ENCODE assay signal across 10 mouse cellular contexts in genomic region chr15:78836086-78836621, GRCm38 (mm10). TPM values are rescaled to one million over a fixed set of nuclear protein-coding genes. Genes with fewer than 3 reads are reported as not detected.
A peak's percentile ranks its signal among the peaks of the same experiment; 100 is the strongest.
DNase-seq lines count a peak whose midpoint lies in the region; ATAC-seq and TF ChIP-seq lines count a peak whose summit lies in the region.
"Had no signal": no experiment of that assay in that cellular context is flagged by ENCODE, and none has a peak within 500 bp of the region (broad histone marks: within the 10 kb centered on the region; RNA-seq: fewer than 3 reads in every experiment).

No protein-coding gene starts in this region.

- intact Hi-C loops in heart, adult 2 months (cut with DNase I), result loop anchor here (2.0 kb wide), 1 partner anchor 49 kb away; no protein-coding TSS in a partner anchor

- TF ChIP-seq CTCF in layer of hippocampus, adult 2 months (conservative IDR thresholded peaks at IDR 0.05), result no peak
- no peak for TF ChIP-seq CTCF in heart, adult 2 months (IDR thresholded peaks at IDR 0.05)
- TF ChIP-seq CTCF in lung, adult 2 months (IDR thresholded peaks at IDR 0.05; ENCODE audit: insufficient read depth, low read length), result no peak

- peak; percentile 55; the same call in 1 of the 2 replicates for TF ChIP-seq POLR2A in heart, adult 2 months (IDR thresholded peaks at IDR 0.05; ENCODE audit: insufficient read depth, low read depth, low read length)
- no peak for TF ChIP-seq POLR2A in lung, adult 2 months (IDR thresholded peaks at IDR 0.05; ENCODE audit: borderline replicate concordance, extremely low read depth, low read depth, low read length)

- H3K4me3 ChIP-seq in layer of hippocampus, adult 2 months, result no peak overlapping the region
- H3K4me3 ChIP-seq in heart, adult 2 months, result no peak overlapping the region
- no peak overlapping the region for H3K4me3 ChIP-seq in lung, adult 2 months (replicated peaks; ENCODE audit: extremely low read depth, low read depth, low read length)

- peak overlapping the region; percentile 58 for H3K9ac ChIP-seq in heart, adult 2 months (ENCODE audit: low read depth, low read length)

- peaks cover 48% of the 10 kb centered on the region for H3K4me1 ChIP-seq in heart, adult 2 months (ENCODE audit: control insufficient read depth, insufficient read depth, low read length)
- H3K4me1 ChIP-seq in lung, adult 2 months (ENCODE audit: control insufficient read depth, insufficient read depth, low read length), result peaks cover 46% of the 10 kb centered on the region

- 31% methylated on average over 8 of the region's 8 CpGs for WGBS in heart, adult 2 months
- 30% methylated on average over 8 of the region's 8 CpGs for whole genome bisulfite sequencing in lung, adult 2 months

- peaks cover 2% of the 10 kb centered on the region; the same call in 1 of the 2 replicates for H3K36me3 ChIP-seq in heart, adult 2 months (ENCODE audit: control insufficient read depth, insufficient read depth, low read length)

- no peak for ATAC-seq in megakaryocyte-erythroid progenitor cell, adult 5-6 weeks (replicated peaks; ENCODE audit: low FRiP score, low TSS enrichment, poor library complexity, severe bottlenecking)
- no peak for ATAC-seq in inflammation-experienced regulatory T-cells, adult 6 months

- no peak for DNase-seq in layer of hippocampus, adult 2 months (ENCODE audit: low spot score in 2 of 2)
- DNase-seq in layer of hippocampus, adult 18-20 months (ENCODE audit: low spot score in 2 of 2), result no peak
- peak; percentile 81 to 87 for DNase-seq in heart, adult 2 months
- peak; percentile 80 for DNase-seq in kidney, adult 11 months
- peak; percentile 52 for DNase-seq in lung, adult 2 months
- peak; percentile 70 for DNase-seq in yolk sac, embryonic 10.5 days (ENCODE audit: low spot score)

- no peaks in the 10 kb centered on the region for H3K79me2 ChIP-seq in heart, adult 2 months (replicated peaks; ENCODE audit: control insufficient read depth, insufficient read depth, low read length)

- H3K27me3 ChIP-seq in heart, adult 2 months (ENCODE audit: control insufficient read depth, insufficient read depth, low read length), result no peaks in the 10 kb centered on the region

- TF ChIP-seq EP300 in heart, adult 2 months (IDR thresholded peaks at IDR 0.05; ENCODE audit: insufficient read depth, low read depth, low read length), result peak; percentile 91; the same call in 1 of the 2 replicates

- peak overlapping the region; percentile 78 for H3K27ac ChIP-seq in layer of hippocampus, adult 2 months
- H3K27ac ChIP-seq in heart, adult 2 months, result peak overlapping the region; percentile 97

RNA-seq across cellular contexts. Expression of gene Cdc42ep1, which starts 6.3 kb away (rescaled TPM):
- 10 to 100 TPM; 12.2 to 13.7 TPM for total RNA-seq in layer of hippocampus, adult 2 months (2021)
- total RNA-seq in layer of hippocampus, adult 18-20 months (2021), result 10 to 100 TPM; 11.9 to 15.8 TPM
- 10 to 100 TPM; 30.8 to 37.1 TPM for total RNA-seq in heart, adult 2 months (2021)
- 62.3 and 71.8 TPM in 2 replicates for polyA plus RNA-seq in heart, adult 2 months (2012; rRNA removed)
- polyA plus RNA-seq in lung, adult 2 months (2012; rRNA removed), result 221 and 277 TPM in 2 replicates
- total RNA-seq in megakaryocyte-erythroid progenitor cell, adult 5-6 weeks (2014; fragmentation: Nextera tagmentation), result 0.77 TPM in 1 of 2 replicates, not detected in the other
- not detected in 2 replicates for total RNA-seq in megakaryocyte-erythroid progenitor cell, adult 5-6 weeks (2017)
- not detected for polyA plus RNA-seq in inflammation-experienced regulatory T-cells, adult 6 months (2017; shearing (Covaris generic))
- total RNA-seq: CH12.LX; common myeloid progenitor, adult 5-6 weeks had no signal

RNA-seq across cellular contexts. Expression of gene Lgals2, which starts 19.2 kb away (rescaled TPM):
- not detected for total RNA-seq in layer of hippocampus, adult 2 months (2021)
- not detected for total RNA-seq in layer of hippocampus, adult 18-20 months (2021)
- total RNA-seq in heart, adult 2 months (2021), result not detected
- 0.59 and 1.5 TPM in 2 replicates for polyA plus RNA-seq in heart, adult 2 months (2012; rRNA removed)
- polyA plus RNA-seq in lung, adult 2 months (2012; rRNA removed), result 6.0 and 7.2 TPM in 2 replicates
- total RNA-seq in megakaryocyte-erythroid progenitor cell, adult 5-6 weeks (2014; fragmentation: Nextera tagmentation), result not detected in 2 replicates
- not detected in 2 replicates for total RNA-seq in megakaryocyte-erythroid progenitor cell, adult 5-6 weeks (2017)
- not detected for polyA plus RNA-seq in inflammation-experienced regulatory T-cells, adult 6 months (2017; shearing (Covaris generic))
- total RNA-seq: CH12.LX; common myeloid progenitor, adult 5-6 weeks had no signal

RNA-seq across cellular contexts. Expression of gene Card10, which starts 33.3 kb away (rescaled TPM):
- 1 to 10 TPM; 5.4 to 5.5 TPM for total RNA-seq in layer of hippocampus, adult 2 months (2021)
- 1 to 10 TPM; 5.9 to 6.7 TPM for total RNA-seq in layer of hippocampus, adult 18-20 months (2021)
- 10 to 100 TPM; 15.0 to 17.0 TPM for total RNA-seq in heart, adult 2 months (2021)
- polyA plus RNA-seq in heart, adult 2 months (2012; rRNA removed), result 22.3 and 28.5 TPM in 2 replicates
- 61.5 and 73.5 TPM in 2 replicates for polyA plus RNA-seq in lung, adult 2 months (2012; rRNA removed)
- 0.42 TPM in 1 of 2 replicates, not detected in the other for total RNA-seq in megakaryocyte-erythroid progenitor cell, adult 5-6 weeks (2014; fragmentation: Nextera tagmentation)
- not detected in 2 replicates for total RNA-seq in megakaryocyte-erythroid progenitor cell, adult 5-6 weeks (2017)
- under 1 TPM; 0.15 to 0.26 (median 0.19) TPM for polyA plus RNA-seq in inflammation-experienced regulatory T-cells, adult 6 months (2017; shearing (Covaris generic))
- total RNA-seq: common myeloid progenitor, adult 5-6 weeks had no signal

RNA-seq across cellular contexts. Expression of gene Gga1, which starts 40.8 kb away (rescaled TPM):
- total RNA-seq in layer of hippocampus, adult 2 months (2021), result 10 to 100 TPM; 64.0 to 64.7 TPM
- 10 to 100 TPM; 59.0 to 61.7 TPM for total RNA-seq in layer of hippocampus, adult 18-20 months (2021)
- 10 to 100 TPM; 42.2 to 44.4 TPM for total RNA-seq in heart, adult 2 months (2021)
- polyA plus RNA-seq in heart, adult 2 months (2012; rRNA removed), result 44.7 and 52.7 TPM in 2 replicates
- polyA plus RNA-seq in lung, adult 2 months (2012; rRNA removed), result 113 and 121 TPM in 2 replicates
- 30.0 and 47.6 TPM in 2 replicates for total RNA-seq in megakaryocyte-erythroid progenitor cell, adult 5-6 weeks (2014; fragmentation: Nextera tagmentation)
- total RNA-seq in megakaryocyte-erythroid progenitor cell, adult 5-6 weeks (2017), result 7.8 and 10.9 TPM in 2 replicates
- 10 to 100 TPM; 11.9 to 22.5 (median 16.1) TPM for polyA plus RNA-seq in inflammation-experienced regulatory T-cells, adult 6 months (2017; shearing (Covaris generic))

Comparison
In these comparisons a context has a peak if more than half of its experiments do, and no peak if none do; other contexts are left out.
1. DNase-seq: peak in heart, adult 2 months (2 of 2), kidney, adult 11 months (single experiment), lung, adult 2 months (single experiment) and yolk sac, embryonic 10.5 days (single experiment); none in layer of hippocampus, adult 2 months (0 of 2) and layer of hippocampus, adult 18-20 months (0 of 2).
2. RNA of gene Cdc42ep1, which starts 6.3 kb away (total RNA-seq): 30.8 to 37.1 TPM in heart, adult 2 months, 11.9 to 15.8 TPM in layer of hippocampus, adult 18-20 months and 12.2 to 13.7 TPM in layer of hippocampus, adult 2 months; 0.77 TPM in megakaryocyte-erythroid progenitor cell, adult 5-6 weeks; every median in the first group is over 4 times any median in the second.
3. RNA of gene Card10, which starts 33.3 kb away (total RNA-seq): 15.0 to 17.0 TPM in heart, adult 2 months, 5.9 to 6.7 TPM in layer of hippocampus, adult 18-20 months and 5.4 to 5.5 TPM in layer of hippocampus, adult 2 months; 0.42 TPM in megakaryocyte-erythroid progenitor cell, adult 5-6 weeks; every median in the first group is over 4 times any median in the second.